Mouse (Mus musculus): Measurements from ENCODE around the gene Mfsd8. TPM values are rescaled to one million over a fixed set of nuclear protein-coding genes. Genes with fewer than 3 reads are reported as not detected.

The Mfsd8 gene
- 4.1 and 6.0 TPM in 2 replicates for polyA plus RNA-seq (2012; rRNA removed)

GRCm38 (mm10) chr3:40846473-40846956 lies at the start of gene Mfsd8:
TSS of gene Mfsd8 (minus strand) at chr3:40846886.

GRCm38 (mm10) chr3:40846957-40847017 lies 101 bp upstream of the Mfsd8 start, which contains the start of gene Abhd18:
TSS of gene Abhd18 (plus strand) at chr3:40846970.

GRCm38 (mm10) chr3:40799530-40800372 lies 46.9 kb downstream of the Mfsd8 start, which contains the start of gene Plk4:
TSS of gene Plk4 (plus strand) at chr3:40800019.

Other genes with a start within 250 kb of the Mfsd8 start
- gene Slc25a31, start 138.0 kb downstream of the Mfsd8 start, polyA plus RNA-seq (2012; rRNA removed) = 0.12 and 0.26 TPM in 2 replicates
- 15.6 and 39.4 TPM in 2 replicates for gene Hspa4l, start 102.4 kb downstream of the Mfsd8 start, polyA plus RNA-seq (2012; rRNA removed)
- 39.0 and 42.3 TPM in 2 replicates for gene Plk4, start 46.9 kb downstream of the Mfsd8 start, polyA plus RNA-seq (2012; rRNA removed)
- 3.2 and 6.4 TPM in 2 replicates for gene Abhd18, start 84 bp upstream of the Mfsd8 start, polyA plus RNA-seq (2012; rRNA removed)
- 0.07 TPM in 1 of 2 replicates, not detected in the other for gene 1700034I23Rik, start 55.7 kb upstream of the Mfsd8 start, polyA plus RNA-seq (2012; rRNA removed)
- 5.1 and 5.5 TPM in 2 replicates for gene Larp1b, start 102.9 kb upstream of the Mfsd8 start, polyA plus RNA-seq (2012; rRNA removed)
- gene Pgrmc2, start 236.2 kb upstream of the Mfsd8 start, polyA plus RNA-seq (2012; rRNA removed) = 31.7 and 52.5 TPM in 2 replicates